Mouse (Mus musculus) MEL (cell line): Measurements from ENCODE around the gene Ralgds. TPM values are rescaled to one million over a fixed set of nuclear protein-coding genes. Genes with fewer than 3 reads are reported as not detected.
A peak's percentile ranks its signal among the peaks of the same experiment; 100 is the strongest.

Source experiments
- DNase-seq: peaks from one replicate; pipeline ENCODE4 v3.0.0; 2011; ENCODE audit warnings: low read depth, low spot score
- H3K27ac ChIP-seq: 2 replicates; pipeline ENCODE4 v1.5.1; 2012; ENCODE audit warnings: low read depth, mild to moderate bottlenecking, control low read depth, low read length, moderate library complexity; ENCODE audit not compliant: control insufficient read depth
- H3K27me3 ChIP-seq, 2 experiments: fragments of 150-350 bp in 1 of 2; sonication (generic) in 1 of 2; 2 replicates each; pipeline ENCODE4 v1.6.1; 2012; ENCODE audit warnings: low read length in 2 of 2, mild to moderate bottlenecking in 2 of 2, improper control_type of control experiment in 1 of 2, moderate library complexity in 1 of 2; ENCODE audit not compliant: insufficient read depth in 2 of 2, control insufficient read depth in 1 of 2
- H3K36me3 ChIP-seq, 2 experiments: 2 replicates each; pipeline ENCODE4 v1.6.1; 2012 to 2014; ENCODE audit warnings: low read length in 2 of 2, improper control_type of control experiment in 1 of 2, inconsistent platforms in 1 of 2, mild to moderate bottlenecking in 1 of 2; ENCODE audit not compliant: insufficient read depth in 2 of 2, control insufficient read depth in 1 of 2
- H3K4me1 ChIP-seq, 2 experiments: fragments of 150-350 bp in 1 of 2; sonication (generic) in 1 of 2; 2 replicates each; pipeline ENCODE4 v1.6.1; 2012; ENCODE audit warnings: low read length in 2 of 2, improper control_type of control experiment in 1 of 2, mild to moderate bottlenecking in 1 of 2; ENCODE audit not compliant: insufficient read depth in 2 of 2, control insufficient read depth in 1 of 2
- H3K4me3 ChIP-seq, 2 experiments: fragments of 150-350 bp in 1 of 2; sonication (generic) in 1 of 2; 2 replicates each; pipeline ENCODE4 v1.5.1; 2012; ENCODE audit warnings: low read depth in 2 of 2, low read length in 2 of 2, mild to moderate bottlenecking in 2 of 2, moderate library complexity in 2 of 2, control low read depth in 1 of 2, improper control_type of control experiment in 1 of 2; ENCODE audit not compliant: control insufficient read depth in 1 of 2, insufficient read depth in 1 of 2
- H3K79me2 ChIP-seq: 2 replicates; pipeline ENCODE4 v1.6.1; 2012; ENCODE audit warnings: mild to moderate bottlenecking, low read length, moderate library complexity; ENCODE audit not compliant: control insufficient read depth, poor library complexity, insufficient read depth
- H3K9ac ChIP-seq: 2 replicates; pipeline ENCODE4 v1.6.1; 2012; ENCODE audit warnings: low read depth, mild to moderate bottlenecking, control low read depth, low read length, moderate library complexity; ENCODE audit not compliant: control insufficient read depth, poor library complexity, severe bottlenecking
- H3K9me3 ChIP-seq: fragments of 150-350 bp; sonication (generic); replicated peaks from 2 replicates; pipeline ENCODE4 v1.6.1; 2012; ENCODE audit warnings: mild to moderate bottlenecking, low read length, improper control_type of control experiment, moderate library complexity; ENCODE audit not compliant: insufficient read depth
- BHLHE40 ChIP-seq: IDR thresholded peaks from 2 replicates; pipeline ENCODE4 v1.6.1; 2012; ENCODE audit warnings: low read depth, mild to moderate bottlenecking, inconsistent platforms, low read length, improper control_type of control experiment, borderline replicate concordance
- CHD1 ChIP-seq: IDR thresholded peaks from 2 replicates; pipeline ENCODE4 v1.6.1; 2012; ENCODE audit warnings: low read depth, mild to moderate bottlenecking, inconsistent platforms, low read length, improper control_type of control experiment
- CHD2 ChIP-seq: IDR thresholded peaks from 2 replicates; pipeline ENCODE4 v1.6.1; 2011; ENCODE audit warnings: low read length, improper control_type of control experiment
- CTCF ChIP-seq, 3 experiments: IDR thresholded peaks in 2 of 3; conservative IDR thresholded peaks in 1 of 3; 2 replicates each; pipeline ENCODE4 v1.5.1; 2011 to 2012; ENCODE audit warnings: low read length in 3 of 3, low read depth in 2 of 3, mild to moderate bottlenecking in 2 of 3, improper control_type of control experiment in 1 of 3, inconsistent platforms in 1 of 3, mixed read lengths in 1 of 3, moderate library complexity in 1 of 3; ENCODE audit not compliant: control insufficient read depth in 1 of 3, insufficient read depth in 1 of 3, poor library complexity in 1 of 3, severe bottlenecking in 1 of 3
- E2F4 ChIP-seq: IDR thresholded peaks from 2 replicates; pipeline ENCODE4 v1.6.1; 2011; ENCODE audit warnings: low read depth, low read length, improper control_type of control experiment, borderline replicate concordance
- GATA1 ChIP-seq: IDR thresholded peaks from 2 replicates; pipeline ENCODE4 v1.6.1; 2011; ENCODE audit warnings: low read depth, low read length, improper control_type of control experiment
- MAX ChIP-seq: IDR thresholded peaks from 2 replicates; pipeline ENCODE4 v1.6.1; 2011; ENCODE audit warnings: low read length, improper control_type of control experiment
- MXI1 ChIP-seq: IDR thresholded peaks from 2 replicates; pipeline ENCODE4 v1.6.1; 2011; ENCODE audit warnings: mild to moderate bottlenecking, low read depth, low read length, improper control_type of control experiment
- NRF1 ChIP-seq: IDR thresholded peaks from 2 replicates; pipeline ENCODE4 v1.6.1; 2014; ENCODE audit warnings: low read depth, mild to moderate bottlenecking, inconsistent platforms, low read length, improper control_type of control experiment, moderate library complexity; ENCODE audit not compliant: poor library complexity, insufficient read depth, severe bottlenecking
- POLR2AphosphoS2 ChIP-seq: IDR thresholded peaks from 2 replicates; pipeline ENCODE4 v1.6.1; 2011; ENCODE audit warnings: low read length, improper control_type of control experiment
- RCOR1 ChIP-seq: IDR thresholded peaks from 2 replicates; pipeline ENCODE4 v1.6.1; 2012; ENCODE audit warnings: low read depth, mild to moderate bottlenecking, inconsistent platforms, low read length, improper control_type of control experiment
- USF1 ChIP-seq: IDR thresholded peaks from 2 replicates; pipeline ENCODE4 v1.6.1; 2014; ENCODE audit warnings: low read depth, mild to moderate bottlenecking, inconsistent platforms, low read length, improper control_type of control experiment, moderate library complexity
- ZC3H11A ChIP-seq: IDR thresholded peaks from 2 replicates; pipeline ENCODE4 v1.6.1; 2012; ENCODE audit warnings: low read depth, mild to moderate bottlenecking, inconsistent platforms, low read length, improper control_type of control experiment
- polyA plus RNA-seq, 2 experiments: library from polyadenylated mRNA; stranded (reverse) in 1 of 2; unstranded in 1 of 2; fragments of >175 nt in 1 of 2; fragments of >200 nt in 1 of 2; gene quantifications; 2 replicates each; pipeline versions ENCODE4 v1.2.1 to v1.2.4; 2012; ENCODE audit warnings: low replicate concordance in 2 of 2, low read depth in 1 of 2; ENCODE audit not compliant: insufficient read length in 2 of 2, insufficient read depth in 1 of 2, missing spikeins in 1 of 2
- total RNA-seq: library from RNA; depleted of rRNA; stranded (reverse); fragments of 300-350 nt; gene quantifications from 2 replicates; pipeline ENCODE4 v1.2.3, GENCODE M21; 2012

Gene Ralgds
- total and polyA plus RNA-seq, 3 experiments = 4.7 to 11.0 TPM; not detected in 1

GRCm38 (mm10) chr2:28539949-28540348, 27.0 kb downstream of the Ralgds start:
- H3K27ac ChIP-seq = no peak overlapping the region
- no peaks in the 10 kb centered on the region for H3K27me3 ChIP-seq
- DNase-seq = no peak
- H3K4me3 ChIP-seq = no peak overlapping the region
- no peaks in the 10 kb centered on the region for H3K9me3 ChIP-seq
- no peak overlapping the region for H3K9ac ChIP-seq
- peak; percentile 53; the same call in 1 of the 2 replicates for TF ChIP-seq USF1
- no peak for TF ChIP-seq POLR2AphosphoS2
- no peaks in the 10 kb centered on the region for H3K4me1 ChIP-seq
- H3K79me2 ChIP-seq = no peaks in the 10 kb centered on the region
- H3K36me3 ChIP-seq = no peaks in the 10 kb centered on the region

- no peaks in the 10 kb centered on the region for H3K4me1 ChIP-seq
- no peak overlapping the region for H3K9ac ChIP-seq
- H3K36me3 ChIP-seq = no peaks in the 10 kb centered on the region
- no peak overlapping the region for H3K4me3 ChIP-seq
- H3K79me2 ChIP-seq = no peaks in the 10 kb centered on the region
- H3K9me3 ChIP-seq = no peaks in the 10 kb centered on the region
- H3K27ac ChIP-seq = no peak overlapping the region
- TF ChIP-seq ZC3H11A (no peak), NRF1 (no peak), RCOR1 (no peak), MXI1 (no peak), GATA1 (no peak), CHD2 (no peak), CHD1 (no peak), MAX (no peak)
- TF ChIP-seq, all 39 proteins: peak for 0
- no peak for DNase-seq
- H3K27me3 ChIP-seq = no peaks in the 10 kb centered on the region
Observed at GRCm38 (mm10) chr2:28540587-28541227, 27.8 kb downstream of the Ralgds start.

- Histone ChIP-seq H3K27ac (no peak overlapping the region), H3K9ac (no peak overlapping the region), H3K36me3 (peaks cover 0 to 3% of the 10 kb centered on the region in 2 experiments; a peak in 1 of 4 replicates), H3K4me3 (no peak overlapping the region), H3K79me2 (no peaks in the 10 kb centered on the region), H3K27me3 (no peaks in the 10 kb centered on the region), H3K9me3 (no peaks in the 10 kb centered on the region), H3K4me1 (peaks cover 0 to 6% of the 10 kb centered on the region in 2 experiments; a peak in 2 of 4 replicates)
- TF ChIP-seq CTCF (IDR thresholded peaks at IDR 0.05 in 2 of 3, conservative IDR thresholded peaks at IDR 0.05 in 1 of 3; ENCODE audit: control insufficient read depth in 1 of 3, insufficient read depth in 1 of 3, low read depth in 2 of 3, low read length in 3 of 3, poor library complexity in 1 of 3, severe bottlenecking in 1 of 3) (no peak), E2F4 (no peak), BHLHE40 (no peak)
- DNase-seq = no peak
Observed at GRCm38 (mm10) chr2:28543894-28544293, 31.0 kb downstream of the Ralgds start.
